Mouse (Mus musculus) MEL (cell line): ENCODE data around the gene Rsad2. TPM values are rescaled to one million over a fixed set of nuclear protein-coding genes. Genes with fewer than 3 reads are reported as not detected.

Experiments
- DNase-seq: peaks from one replicate; pipeline ENCODE4 v3.0.0; 2011; ENCODE audit warnings: low read depth, low spot score
- H3K27ac ChIP-seq: 2 replicates; pipeline ENCODE4 v1.5.1; 2012; ENCODE audit warnings: low read depth, mild to moderate bottlenecking, control low read depth, low read length, moderate library complexity; ENCODE audit not compliant: control insufficient read depth
- H3K27me3 ChIP-seq, 2 experiments: fragments of 150-350 bp in 1 of 2; sonication (generic) in 1 of 2; 2 replicates each; pipeline ENCODE4 v1.6.1; 2012; ENCODE audit warnings: low read length in 2 of 2, mild to moderate bottlenecking in 2 of 2, improper control_type of control experiment in 1 of 2, moderate library complexity in 1 of 2; ENCODE audit not compliant: insufficient read depth in 2 of 2, control insufficient read depth in 1 of 2
- H3K36me3 ChIP-seq, 2 experiments: 2 replicates each; pipeline ENCODE4 v1.6.1; 2012 to 2014; ENCODE audit warnings: low read length in 2 of 2, improper control_type of control experiment in 1 of 2, inconsistent platforms in 1 of 2, mild to moderate bottlenecking in 1 of 2; ENCODE audit not compliant: insufficient read depth in 2 of 2, control insufficient read depth in 1 of 2
- H3K4me1 ChIP-seq, 2 experiments: fragments of 150-350 bp in 1 of 2; sonication (generic) in 1 of 2; 2 replicates each; pipeline ENCODE4 v1.6.1; 2012; ENCODE audit warnings: low read length in 2 of 2, improper control_type of control experiment in 1 of 2, mild to moderate bottlenecking in 1 of 2; ENCODE audit not compliant: insufficient read depth in 2 of 2, control insufficient read depth in 1 of 2
- H3K4me3 ChIP-seq, 2 experiments: fragments of 150-350 bp in 1 of 2; sonication (generic) in 1 of 2; 2 replicates each; pipeline ENCODE4 v1.5.1; 2012; ENCODE audit warnings: low read depth in 2 of 2, low read length in 2 of 2, mild to moderate bottlenecking in 2 of 2, moderate library complexity in 2 of 2, control low read depth in 1 of 2, improper control_type of control experiment in 1 of 2; ENCODE audit not compliant: control insufficient read depth in 1 of 2, insufficient read depth in 1 of 2
- H3K79me2 ChIP-seq: 2 replicates; pipeline ENCODE4 v1.6.1; 2012; ENCODE audit warnings: mild to moderate bottlenecking, low read length, moderate library complexity; ENCODE audit not compliant: control insufficient read depth, poor library complexity, insufficient read depth
- H3K9ac ChIP-seq: 2 replicates; pipeline ENCODE4 v1.6.1; 2012; ENCODE audit warnings: low read depth, mild to moderate bottlenecking, control low read depth, low read length, moderate library complexity; ENCODE audit not compliant: control insufficient read depth, poor library complexity, severe bottlenecking
- H3K9me3 ChIP-seq: fragments of 150-350 bp; sonication (generic); replicated peaks from 2 replicates; pipeline ENCODE4 v1.6.1; 2012; ENCODE audit warnings: mild to moderate bottlenecking, low read length, improper control_type of control experiment, moderate library complexity; ENCODE audit not compliant: insufficient read depth
- CHD1 ChIP-seq: IDR thresholded peaks from 2 replicates; pipeline ENCODE4 v1.6.1; 2012; ENCODE audit warnings: low read depth, mild to moderate bottlenecking, inconsistent platforms, low read length, improper control_type of control experiment
- CTCF ChIP-seq, 3 experiments: IDR thresholded peaks in 2 of 3; conservative IDR thresholded peaks in 1 of 3; 2 replicates each; pipeline ENCODE4 v1.5.1; 2011 to 2012; ENCODE audit warnings: low read length in 3 of 3, low read depth in 2 of 3, mild to moderate bottlenecking in 2 of 3, improper control_type of control experiment in 1 of 3, inconsistent platforms in 1 of 3, mixed read lengths in 1 of 3, moderate library complexity in 1 of 3; ENCODE audit not compliant: control insufficient read depth in 1 of 3, insufficient read depth in 1 of 3, poor library complexity in 1 of 3, severe bottlenecking in 1 of 3
- E2F4 ChIP-seq: IDR thresholded peaks from 2 replicates; pipeline ENCODE4 v1.6.1; 2011; ENCODE audit warnings: low read depth, low read length, improper control_type of control experiment, borderline replicate concordance
- EP300 ChIP-seq, 2 experiments: IDR thresholded peaks; 2 replicates each; pipeline ENCODE4 v1.6.1; 2011; ENCODE audit warnings: improper control_type of control experiment in 2 of 2, low read length in 2 of 2, low read depth in 1 of 2, mild to moderate bottlenecking in 1 of 2
- ETS1 ChIP-seq: IDR thresholded peaks from 2 replicates; pipeline ENCODE4 v1.6.1; 2012; ENCODE audit warnings: low read depth, mild to moderate bottlenecking, inconsistent platforms, low read length, improper control_type of control experiment, moderate library complexity
- GABPA ChIP-seq: IDR thresholded peaks from 2 replicates; pipeline ENCODE4 v1.6.1; 2012; ENCODE audit warnings: low read depth, mild to moderate bottlenecking, inconsistent platforms, low read length, improper control_type of control experiment, moderate library complexity
- HCFC1 ChIP-seq: IDR thresholded peaks from 2 replicates; pipeline ENCODE4 v1.6.1; 2012; ENCODE audit warnings: low read depth, mild to moderate bottlenecking, inconsistent platforms, low read length, improper control_type of control experiment, moderate library complexity
- KAT2A ChIP-seq: conservative IDR thresholded peaks from 2 replicates; pipeline ENCODE4 v1.6.1; 2012; ENCODE audit warnings: low read depth, low read length, improper control_type of control experiment, inconsistent platforms
- MAFK ChIP-seq: IDR thresholded peaks from 2 replicates; pipeline ENCODE4 v1.6.1; 2011; ENCODE audit warnings: low read depth, mild to moderate bottlenecking, low read length, improper control_type of control experiment, borderline replicate concordance
- MAX ChIP-seq: IDR thresholded peaks from 2 replicates; pipeline ENCODE4 v1.6.1; 2011; ENCODE audit warnings: low read length, improper control_type of control experiment
- MAZ ChIP-seq: IDR thresholded peaks from 2 replicates; pipeline ENCODE4 v1.6.1; 2012; ENCODE audit warnings: low read depth, mild to moderate bottlenecking, inconsistent platforms, low read length, improper control_type of control experiment
- MYB ChIP-seq: IDR thresholded peaks from 2 replicates; pipeline ENCODE4 v1.6.1; 2011; ENCODE audit warnings: mild to moderate bottlenecking, low read depth, low read length, improper control_type of control experiment
- NRF1 ChIP-seq: IDR thresholded peaks from 2 replicates; pipeline ENCODE4 v1.6.1; 2014; ENCODE audit warnings: low read depth, mild to moderate bottlenecking, inconsistent platforms, low read length, improper control_type of control experiment, moderate library complexity; ENCODE audit not compliant: poor library complexity, insufficient read depth, severe bottlenecking
- POLR2A ChIP-seq, 2 experiments: IDR thresholded peaks; 2 replicates each; pipeline ENCODE4 v1.6.1; 2011 to 2012; ENCODE audit warnings: low read length in 2 of 2, mild to moderate bottlenecking in 2 of 2, control low read depth in 1 of 2, improper control_type of control experiment in 1 of 2, low read depth in 1 of 2, moderate library complexity in 1 of 2; ENCODE audit not compliant: control insufficient read depth in 1 of 2, insufficient read depth in 1 of 2, poor library complexity in 1 of 2
- POLR2AphosphoS2 ChIP-seq: IDR thresholded peaks from 2 replicates; pipeline ENCODE4 v1.6.1; 2011; ENCODE audit warnings: low read length, improper control_type of control experiment
- RCOR1 ChIP-seq: IDR thresholded peaks from 2 replicates; pipeline ENCODE4 v1.6.1; 2012; ENCODE audit warnings: low read depth, mild to moderate bottlenecking, inconsistent platforms, low read length, improper control_type of control experiment
- SIN3A ChIP-seq: IDR thresholded peaks from 2 replicates; pipeline ENCODE4 v1.6.1; 2012; ENCODE audit warnings: low read length, improper control_type of control experiment, inconsistent platforms
- TBP ChIP-seq: IDR thresholded peaks from 2 replicates; pipeline ENCODE4 v1.8.0; 2011; ENCODE audit warnings: low read depth, low read length, improper control_type of control experiment
- UBTF ChIP-seq: IDR thresholded peaks from 2 replicates; pipeline ENCODE4 v1.6.1; 2012; ENCODE audit warnings: low read depth, mild to moderate bottlenecking, inconsistent platforms, low read length, improper control_type of control experiment, moderate library complexity, borderline replicate concordance; ENCODE audit not compliant: insufficient read depth
- USF1 ChIP-seq: IDR thresholded peaks from 2 replicates; pipeline ENCODE4 v1.6.1; 2014; ENCODE audit warnings: low read depth, mild to moderate bottlenecking, inconsistent platforms, low read length, improper control_type of control experiment, moderate library complexity
- USF2 ChIP-seq, 2 experiments: IDR thresholded peaks; 2 replicates each; pipeline ENCODE4 v1.6.1; 2011 to 2012; ENCODE audit warnings: improper control_type of control experiment in 2 of 2, low read length in 2 of 2, borderline replicate concordance in 1 of 2, inconsistent platforms in 1 of 2, low read depth in 1 of 2, mild to moderate bottlenecking in 1 of 2; ENCODE audit not compliant: insufficient read depth in 1 of 2
- ZKSCAN1 ChIP-seq: IDR thresholded peaks from 2 replicates; pipeline ENCODE4 v1.6.1; 2012; ENCODE audit warnings: low read depth, mild to moderate bottlenecking, inconsistent platforms, low read length, improper control_type of control experiment, moderate library complexity
- ZMIZ1 ChIP-seq: IDR thresholded peaks from 2 replicates; pipeline ENCODE4 v1.6.1; 2012; ENCODE audit warnings: low read depth, mild to moderate bottlenecking, inconsistent platforms, low read length, improper control_type of control experiment, moderate library complexity
- ZNF384 ChIP-seq: IDR thresholded peaks from 2 replicates; pipeline ENCODE4 v1.6.1; 2012; ENCODE audit warnings: low read depth, mild to moderate bottlenecking, inconsistent platforms, low read length, improper control_type of control experiment
- polyA plus RNA-seq, 2 experiments: library from polyadenylated mRNA; stranded (reverse) in 1 of 2; unstranded in 1 of 2; fragments of >175 nt in 1 of 2; fragments of >200 nt in 1 of 2; gene quantifications; 2 replicates each; pipeline versions ENCODE4 v1.2.1 to v1.2.4; 2012; ENCODE audit warnings: low replicate concordance in 2 of 2, low read depth in 1 of 2; ENCODE audit not compliant: insufficient read length in 2 of 2, insufficient read depth in 1 of 2, missing spikeins in 1 of 2
- total RNA-seq: library from RNA; depleted of rRNA; stranded (reverse); fragments of 300-350 nt; gene quantifications from 2 replicates; pipeline ENCODE4 v1.2.3, GENCODE M21; 2012

Rsad2 gene
- total and polyA plus RNA-seq, 3 experiments = 0.42 to 0.61 TPM; not detected in 1

- Histone ChIP-seq H3K9ac (no peak overlapping the region), H3K27ac (no peak overlapping the region), H3K27me3 (no peaks in the 10 kb centered on the region), H3K4me1 (no peaks in the 10 kb centered on the region), H3K4me3 (no peak overlapping the region), H3K36me3 (no peaks in the 10 kb centered on the region), H3K79me2 (no peaks in the 10 kb centered on the region), H3K9me3 (no peaks in the 10 kb centered on the region)
- TF ChIP-seq MYB = no peak
- no peak for TF ChIP-seq CTCF (IDR thresholded peaks at IDR 0.05 in 2 of 3, conservative IDR thresholded peaks at IDR 0.05 in 1 of 3; ENCODE audit: control insufficient read depth in 1 of 3, insufficient read depth in 1 of 3, low read depth in 2 of 3, low read length in 3 of 3, poor library complexity in 1 of 3, severe bottlenecking in 1 of 3)
- TF ChIP-seq ZKSCAN1 = no peak
- no peak for TF ChIP-seq ETS1
- no peak for TF ChIP-seq NRF1
- no peak for TF ChIP-seq MAFK
- TF ChIP-seq RCOR1 = no peak
- no peak for TF ChIP-seq ZNF384
- TF ChIP-seq POLR2AphosphoS2 = no peak
- DNase-seq = no peak
These were observed 55.5 kb downstream of the Rsad2 start for GRCm38 (mm10) chr12:26400762-26401161.

GRCm38 (mm10) chr12:26399391-26399790 is 56.9 kb downstream of the Rsad2 start:
- no peaks in the 10 kb centered on the region for H3K79me2 ChIP-seq
- no peak overlapping the region for H3K4me3 ChIP-seq
- H3K36me3 ChIP-seq = no peaks in the 10 kb centered on the region
- TF ChIP-seq ZMIZ1 = no peak
- TF ChIP-seq GABPA = no peak
- TF ChIP-seq TBP = no peak
- no peak for TF ChIP-seq MAX
- no peak for TF ChIP-seq POLR2A (IDR thresholded peaks at IDR 0.05; ENCODE audit: control insufficient read depth in 1 of 2, insufficient read depth in 1 of 2, low read depth in 1 of 2, low read length in 2 of 2, poor library complexity in 1 of 2)
- no peak for TF ChIP-seq USF2 (IDR thresholded peaks at IDR 0.05; ENCODE audit: borderline replicate concordance in 1 of 2, insufficient read depth in 1 of 2, low read depth in 1 of 2, low read length in 2 of 2)
- TF ChIP-seq E2F4 = no peak
- no peak for TF ChIP-seq SIN3A
- TF ChIP-seq MAZ = no peak
- no peak for TF ChIP-seq RCOR1
- TF ChIP-seq KAT2A = no peak
- no peak for TF ChIP-seq NRF1
- TF ChIP-seq UBTF = no peak
- no peak for TF ChIP-seq EP300 (IDR thresholded peaks at IDR 0.05; ENCODE audit: low read depth in 1 of 2, low read length in 2 of 2)
- no peak for TF ChIP-seq HCFC1
- TF ChIP-seq USF1 = no peak
- no peak for TF ChIP-seq ZNF384
- no peak for TF ChIP-seq CHD1
- DNase-seq = no peak
- no peaks in the 10 kb centered on the region for H3K27me3 ChIP-seq
- no peaks in the 10 kb centered on the region for H3K9me3 ChIP-seq
- no peak overlapping the region for H3K27ac ChIP-seq
- H3K4me1 ChIP-seq = no peaks in the 10 kb centered on the region
- no peak overlapping the region for H3K9ac ChIP-seq
